ENCODE assay signal across 13 mouse cellular contexts in the genomic region with DNA sequence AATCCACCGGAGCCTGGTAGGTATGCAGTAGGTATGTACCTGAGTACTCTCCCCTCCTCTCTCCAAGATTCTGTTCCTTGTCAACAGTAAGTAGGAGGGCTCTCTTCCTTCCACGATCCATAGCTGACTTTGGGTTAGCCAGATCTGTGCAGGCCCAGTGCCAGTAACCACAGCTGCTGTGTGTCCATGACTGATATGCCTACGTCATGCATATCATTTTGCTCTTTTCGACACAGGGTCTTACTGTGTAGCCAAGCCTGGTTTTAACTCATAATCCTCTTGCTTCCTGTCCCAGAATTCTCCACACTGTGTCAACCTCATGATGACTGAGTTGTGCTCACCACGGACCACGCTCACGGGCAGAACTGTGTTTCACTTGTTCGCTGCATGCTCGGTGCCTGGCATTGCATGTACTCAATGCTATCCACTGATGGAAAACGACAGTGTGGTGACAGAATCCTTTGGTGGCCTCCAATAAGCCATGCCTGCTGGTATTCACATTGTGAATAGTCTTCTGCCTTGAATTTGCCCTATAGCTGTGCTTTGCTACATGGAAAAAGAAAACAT. TPM values are rescaled to one million over a fixed set of nuclear protein-coding genes. Genes with fewer than 3 reads are reported as not detected.
A peak's percentile ranks its signal among the peaks of the same experiment; 100 is the strongest.
DNase-seq lines count a peak whose midpoint lies in the region; ATAC-seq lines count a peak whose summit lies in the region.
"Had no signal": no experiment of that assay in that cellular context is flagged by ENCODE, and none has a peak within 500 bp of the region (broad histone marks: within the 10 kb centered on the region; RNA-seq: fewer than 3 reads in every experiment).

No protein-coding gene starts in this region.

- WGBS in heart, embryonic 13.5 days = 58% methylated on average over 10 of the region's 10 CpGs
- 64% methylated on average over 10 of the region's 10 CpGs for WGBS in lung, embryonic 16.5 days
- WGBS in stomach, embryonic 15.5 days = 64% methylated on average over 10 of the region's 10 CpGs

- no peaks in the 10 kb centered on the region for H3K9me3 ChIP-seq in heart, embryonic 13.5 days
- no peaks in the 10 kb centered on the region for H3K9me3 ChIP-seq in lung, embryonic 16.5 days (ENCODE audit: control insufficient read depth, low read length)
- no peaks in the 10 kb centered on the region for H3K9me3 ChIP-seq in stomach, embryonic 15.5 days
- H3K9me3 ChIP-seq: forebrain, embryonic 15.5 days had no signal

- peaks cover 27% of the 10 kb centered on the region for H3K4me1 ChIP-seq in heart, embryonic 13.5 days
- peaks cover 12% of the 10 kb centered on the region for H3K4me1 ChIP-seq in lung, embryonic 16.5 days (replicated peaks; ENCODE audit: control insufficient read depth, insufficient read depth, low read length)
- H3K4me1 ChIP-seq in stomach, embryonic 15.5 days = peaks cover 6% of the 10 kb centered on the region; the same call in 1 of the 2 replicates
- H3K4me1 ChIP-seq: forebrain, embryonic 15.5 days had no signal

- no peak overlapping the region for H3K4me3 ChIP-seq in heart, embryonic 13.5 days
- H3K4me3 ChIP-seq in lung, embryonic 16.5 days (ENCODE audit: low read length) = no peak overlapping the region
- H3K4me3 ChIP-seq in stomach, embryonic 15.5 days (replicated peaks) = no peak overlapping the region
- H3K4me3 ChIP-seq: forebrain, embryonic 15.5 days had no signal

- H3K27me3 ChIP-seq in heart, embryonic 13.5 days (replicated peaks) = no peaks in the 10 kb centered on the region
- H3K27me3 ChIP-seq in lung, embryonic 16.5 days (ENCODE audit: control insufficient read depth, insufficient read depth, low read depth, low read length) = no peaks in the 10 kb centered on the region
- no peaks in the 10 kb centered on the region for H3K27me3 ChIP-seq in stomach, embryonic 15.5 days (replicated peaks)
- H3K27me3 ChIP-seq: CH12.LX; forebrain, embryonic 15.5 days had no signal

- H3K27ac ChIP-seq in heart, embryonic 13.5 days (replicated peaks) = peak overlapping the region; percentile 61
- H3K27ac ChIP-seq in lung, embryonic 16.5 days (ENCODE audit: low read length) = peak overlapping the region; percentile 66
- H3K27ac ChIP-seq in stomach, embryonic 15.5 days = no peak overlapping the region
- H3K27ac ChIP-seq: forebrain, embryonic 15.5 days had no signal

- H3K36me3 ChIP-seq in heart, embryonic 13.5 days = no peaks in the 10 kb centered on the region
- no peaks in the 10 kb centered on the region for H3K36me3 ChIP-seq in lung, embryonic 16.5 days (ENCODE audit: control insufficient read depth, insufficient read depth, low read length)
- no peaks in the 10 kb centered on the region for H3K36me3 ChIP-seq in stomach, embryonic 15.5 days
- H3K36me3 ChIP-seq: forebrain, embryonic 15.5 days had no signal

- H3K9ac ChIP-seq in heart, embryonic 13.5 days = no peak overlapping the region
- H3K9ac ChIP-seq in lung, embryonic 16.5 days (ENCODE audit: low read length) = no peak overlapping the region
- H3K9ac ChIP-seq in stomach, embryonic 15.5 days = no peak overlapping the region
- H3K9ac ChIP-seq: forebrain, embryonic 15.5 days had no signal

- H3K4me2 ChIP-seq in heart, embryonic 13.5 days = peak overlapping the region; percentile 5; the same call in 1 of the 2 replicates
- no peak overlapping the region for H3K4me2 ChIP-seq in lung, embryonic 16.5 days (ENCODE audit: low read depth, low read length)
- H3K4me2 ChIP-seq in stomach, embryonic 15.5 days = no peak overlapping the region
- H3K4me2 ChIP-seq: forebrain, embryonic 15.5 days had no signal

- ATAC-seq in heart, embryonic 13.5 days (ENCODE audit: extremely low read depth, insufficient number of reproducible peaks, low FRiP score, low TSS enrichment) = no peak
- ATAC-seq in lung, embryonic 16.5 days (ENCODE audit: low read depth) = peak; percentile 94
- ATAC-seq in stomach, embryonic 15.5 days (ENCODE audit: insufficient read depth, low FRiP score, low read depth) = peak; percentile 77; the same call in 1 of the 2 replicates
- ATAC-seq: activated CD4-positive, CD25-positive, alpha-beta regulatory T cell, adult 4 months; forebrain, embryonic 15.5 days had no signal

- intact Hi-C loops in heart, postnatal 14 days (cut with DNase I) = no loop called here

- no peak for DNase-seq in heart, postnatal 14 days
- no peak for DNase-seq in lung, postnatal 25 days (ENCODE audit: low spot score)
- peak; percentile 59 for DNase-seq in liver
- no peak for DNase-seq in neural tube, embryonic 10.5 days (ENCODE audit: extremely low spot score, low spot score)
- DNase-seq in gastrocnemius, adult 18-20 months (ENCODE audit: low spot score) = no peak
- DNase-seq: cerebellum, adult 11 months; right cerebral cortex, postnatal 4 days had no signal

RNA-seq across cellular contexts. Expression of gene Wipf1, which starts 26.6 kb away (rescaled TPM):
- 4.0 and 5.0 TPM in 2 replicates for polyA plus RNA-seq in heart, embryonic 13.5 days (2015; fragmentation: Nextera tagmentation; extraction: Ambion mirVana)
- 10 to 100 TPM; 18.8 to 19.4 TPM for total RNA-seq in heart, postnatal 14 days (2021)
- polyA plus RNA-seq in lung, embryonic 16.5 days (2015; fragmentation: Nextera tagmentation; extraction: Ambion mirVana) = 9.4 and 12.6 TPM in 2 replicates
- polyA plus RNA-seq in stomach, embryonic 15.5 days (2015; fragmentation: Nextera tagmentation; extraction: Ambion mirVana) = 6.9 and 7.6 TPM in 2 replicates
- total RNA-seq in gastrocnemius, adult 18-20 months (2021) = 1 to 10 TPM; 6.3 to 7.9 TPM
